Mouse (Mus musculus) mesoderm, embryonic 11.5 days (tissue): ENCODE data around the gene Me1.
A peak's percentile ranks its signal among the peaks of the same experiment; 100 is the strongest.

Experiments used
- DNase-seq: peaks from one replicate; pipeline ENCODE4 v3.0.0-alpha.2; 2012; ENCODE audit warnings: low read depth, low spot score

Me1 gene

GRCm38 (mm10) chr9:86695818-86696261, at the start of gene Me1:
TSS of gene Me1 (minus strand) at chr9:86695953.
- peak; percentile 60 for DNase-seq

DNA sequence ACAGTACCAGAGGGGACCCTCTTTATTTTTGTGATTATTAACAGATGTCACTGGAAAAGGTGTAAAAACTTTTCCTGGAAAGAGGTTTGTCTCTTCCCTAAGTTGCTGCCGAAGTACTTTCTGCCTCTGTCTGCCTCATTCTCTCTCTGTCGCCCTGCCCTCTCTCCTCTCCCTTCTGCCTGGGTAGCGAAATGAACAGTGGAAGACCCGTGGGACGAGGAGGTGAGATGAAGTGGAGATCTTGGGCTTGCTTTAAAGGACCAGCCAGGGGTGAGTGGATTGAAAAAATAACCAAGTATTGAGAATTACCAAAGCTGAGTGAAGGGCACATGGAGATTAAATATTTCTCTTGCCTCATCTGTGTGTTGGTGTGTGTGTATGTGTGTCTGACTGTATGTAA, 48.3 kb upstream of the Me1 start:
- no peak for DNase-seq

GRCm38 (mm10) chr9:86742959-86743911, 47.5 kb upstream of the Me1 start, which contains the start of gene Prss35:
TSS of gene Prss35 (plus strand) at chr9:86743649.
- peak; percentile 53 for DNase-seq

DNA sequence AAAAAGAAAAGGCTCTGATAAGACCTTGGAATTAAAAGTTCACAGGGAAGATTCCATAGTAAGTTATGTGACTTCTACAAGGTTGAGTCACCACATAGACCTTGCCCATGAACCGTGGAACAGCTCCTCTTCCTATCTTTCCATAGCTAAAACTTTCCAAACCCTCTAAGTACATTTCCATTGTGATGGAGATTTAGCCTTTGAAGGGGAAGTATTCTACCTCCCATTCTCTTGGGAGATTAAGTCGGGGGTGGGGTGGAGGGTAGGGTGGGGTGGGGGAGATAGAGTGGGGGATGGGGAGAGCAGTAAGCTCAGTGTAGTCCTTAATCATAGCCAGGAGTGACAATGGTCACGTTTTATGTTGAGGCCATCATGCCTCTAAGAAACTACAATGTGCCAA, 44.2 kb upstream of the Me1 start:
- no peak for DNase-seq

DNA sequence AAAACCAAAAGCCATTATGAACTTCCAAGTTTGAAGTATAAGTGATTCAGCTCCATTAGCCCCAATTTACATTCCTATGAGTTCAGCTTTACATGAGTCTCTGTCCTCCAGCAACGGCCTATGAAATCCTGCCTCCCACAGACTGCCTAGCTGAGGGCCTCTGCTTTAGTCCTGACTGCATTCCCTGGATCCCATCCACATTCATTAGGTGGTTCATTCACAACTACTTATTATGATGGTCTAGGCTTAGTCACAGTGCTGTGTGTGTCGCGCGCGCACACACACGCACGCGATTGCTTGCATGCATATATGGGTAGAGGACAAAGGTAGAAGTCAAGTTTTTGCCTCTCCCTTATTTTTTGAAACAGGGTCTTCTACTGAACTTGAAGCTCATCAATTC, 43.0 kb upstream of the Me1 start:
- no peak for DNase-seq

- no peak for DNase-seq
Observed at GRCm38 (mm10) chr9:86738067-86738466, 42.3 kb upstream of the Me1 start.

DNA sequence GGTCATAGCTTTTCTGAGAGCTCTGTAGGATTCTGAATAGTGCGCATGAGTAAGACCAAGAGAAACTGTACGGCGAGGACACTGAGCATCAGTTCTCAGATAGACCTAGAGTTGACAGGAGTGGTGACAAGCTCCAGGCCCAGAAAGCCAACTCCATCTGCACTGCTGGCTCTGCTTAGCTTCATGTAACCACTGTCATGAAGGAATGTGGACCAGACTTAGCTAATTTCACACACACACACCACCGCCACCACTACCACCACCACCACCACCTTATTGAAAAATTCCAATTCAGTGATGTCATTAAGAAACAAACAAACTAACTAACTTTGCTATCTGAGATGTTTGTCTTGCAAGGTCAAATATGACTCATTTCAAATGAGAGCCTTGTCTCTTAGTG, 41.2 kb upstream of the Me1 start:
- DNase-seq: no peak

DNA sequence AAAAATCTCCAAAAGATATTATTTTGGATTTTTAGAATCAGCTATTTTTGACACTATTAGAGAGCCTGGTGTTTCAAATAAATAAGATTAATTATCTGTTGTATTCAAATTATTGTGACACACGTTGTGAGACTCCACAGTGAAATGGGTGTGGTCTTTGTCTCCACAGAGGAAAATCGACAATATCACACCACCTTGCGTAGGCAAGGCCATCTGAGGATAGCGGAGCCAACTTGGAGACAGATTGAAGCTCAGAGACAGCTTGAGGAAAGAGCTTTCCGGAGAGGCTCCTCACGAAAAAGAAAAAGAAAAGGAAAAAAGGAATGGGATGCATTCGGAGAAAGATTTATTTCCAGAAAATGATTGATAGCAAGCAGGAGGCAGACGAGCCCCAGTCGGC, 39.0 kb upstream of the Me1 start:
- no peak for DNase-seq

GRCm38 (mm10) chr9:86734357-86734756, 38.6 kb upstream of the Me1 start:
- no peak for DNase-seq

DNA sequence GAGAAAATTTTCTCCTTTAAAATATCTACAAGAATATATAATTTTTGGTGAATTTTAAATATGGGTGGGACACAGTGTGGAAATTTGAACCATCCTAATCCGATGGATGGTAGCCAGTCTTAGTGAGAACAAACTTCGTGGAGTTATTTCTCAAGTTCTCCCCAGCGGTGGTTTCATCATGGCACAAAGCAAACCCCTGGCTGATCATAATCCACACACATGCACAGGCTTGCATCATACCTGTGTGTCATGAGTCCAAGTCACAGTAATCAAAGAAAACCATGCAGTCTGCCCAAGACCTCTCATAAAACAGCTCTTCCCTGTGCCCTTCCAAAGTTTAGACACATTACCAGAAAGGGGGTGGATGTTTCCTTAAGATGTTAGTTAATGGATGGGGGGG, 34.1 kb upstream of the Me1 start:
- no peak for DNase-seq

DNA sequence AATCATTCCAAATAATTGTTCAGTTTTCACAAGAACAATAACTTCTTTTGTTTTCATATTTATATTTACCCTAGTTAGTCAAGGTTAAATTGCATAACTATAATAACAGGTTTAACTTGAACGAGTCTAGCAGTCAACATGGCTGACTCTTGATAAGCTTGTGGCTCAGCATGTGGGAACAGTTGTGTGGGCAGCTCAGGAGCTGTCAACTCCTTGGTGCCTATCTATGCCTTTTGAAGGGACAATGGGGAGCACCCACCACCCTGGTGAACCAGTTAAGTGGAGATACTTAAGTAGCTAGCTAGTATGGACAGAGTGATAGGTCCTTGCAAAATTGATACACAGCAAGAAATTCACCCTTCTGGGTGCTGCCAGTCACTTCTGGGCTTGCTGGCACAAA, 33.3 kb upstream of the Me1 start:
- no peak for DNase-seq

DNA sequence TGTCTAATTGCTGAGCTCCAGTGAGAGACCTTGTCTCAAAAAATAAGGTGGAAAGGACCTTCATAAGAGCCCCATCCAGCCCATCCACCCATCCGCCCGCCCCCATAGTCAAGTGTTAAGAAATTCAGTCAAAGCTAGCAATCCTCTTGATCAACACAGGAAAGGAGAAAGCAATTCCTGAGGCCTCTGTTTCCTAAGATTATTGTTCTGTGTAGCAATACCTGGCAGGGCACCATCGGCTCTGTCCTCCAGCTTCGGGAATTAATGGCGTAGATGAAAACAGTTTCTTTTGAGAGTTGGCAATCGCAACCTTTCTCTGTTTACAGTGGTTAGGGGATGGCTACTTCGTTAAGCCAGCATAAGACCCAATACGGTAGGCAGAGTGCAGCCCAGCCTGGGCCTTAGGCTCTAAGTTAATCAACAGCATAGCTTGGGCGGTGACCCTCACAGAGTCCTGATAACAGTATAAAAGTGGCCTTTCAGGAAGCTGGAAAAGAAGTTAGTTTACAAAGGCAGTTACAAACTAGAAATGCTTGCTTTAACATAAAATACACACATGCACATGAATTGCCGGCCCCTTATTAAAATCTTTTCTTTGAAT, 32.6 kb upstream of the Me1 start:
- no peak for DNase-seq

DNA sequence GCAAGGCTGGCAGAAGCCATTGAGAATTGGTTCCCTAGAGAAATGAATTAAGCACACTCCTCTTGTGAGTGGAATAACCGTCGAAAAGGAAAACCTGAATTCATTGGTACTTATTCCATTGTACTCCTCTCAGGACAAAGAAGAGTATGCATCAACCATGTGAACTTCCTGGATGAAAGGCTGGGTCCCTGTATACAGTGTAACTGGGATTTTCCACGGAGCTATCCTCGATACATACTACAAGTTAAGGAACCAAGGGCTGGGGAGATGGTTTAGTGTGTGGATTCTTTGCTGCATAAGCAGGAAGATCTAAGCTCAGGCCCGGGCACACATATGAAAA, 30.6 kb upstream of the Me1 start:
- DNase-seq: no peak

DNA sequence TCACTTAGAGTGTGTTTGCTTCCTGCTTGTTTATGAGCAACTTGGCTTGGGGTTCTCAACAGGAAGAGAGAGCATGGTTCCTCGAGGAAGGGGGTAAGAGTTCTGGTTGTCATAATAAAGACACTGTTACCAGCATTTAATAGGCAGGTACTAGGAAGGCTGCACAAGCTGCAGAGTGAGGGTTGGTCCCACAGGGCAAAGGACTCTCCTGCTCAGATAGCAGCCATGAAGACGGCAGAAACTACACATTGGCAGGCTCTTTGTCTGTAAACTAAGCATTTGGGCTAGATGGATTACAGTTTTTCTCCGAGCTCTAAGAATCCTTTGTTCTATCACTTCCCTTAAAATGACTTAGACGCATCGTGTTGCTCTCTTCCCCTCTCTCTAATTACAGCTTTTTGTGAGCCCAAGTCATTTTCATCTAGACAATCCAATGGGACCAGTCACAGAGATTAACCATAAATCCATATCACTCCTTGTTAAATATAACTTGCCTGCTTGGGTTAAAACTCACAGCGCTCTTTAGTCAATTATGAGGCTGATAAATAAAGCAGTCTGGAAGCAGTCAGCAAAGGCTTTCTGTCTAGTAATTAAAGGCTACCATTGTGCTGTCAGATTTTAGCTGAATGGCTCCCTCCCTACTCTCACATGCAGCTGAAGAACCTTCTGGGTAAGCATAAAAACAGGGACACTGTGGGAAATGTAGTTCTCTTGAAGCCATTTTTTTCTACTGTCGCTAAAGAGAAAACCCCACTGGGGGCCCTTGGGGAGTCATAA, 30.0 kb upstream of the Me1 start:
- no peak for DNase-seq

- DNase-seq: no peak
Observed at GRCm38 (mm10) chr9:86725066-86725465, 29.3 kb upstream of the Me1 start.

GRCm38 (mm10) chr9:86720794-86721193, 25.0 kb upstream of the Me1 start:
- DNase-seq: no peak

GRCm38 (mm10) chr9:86720227-86720626, 24.5 kb upstream of the Me1 start:
- DNase-seq: no peak

GRCm38 (mm10) chr9:86717119-86717518, 21.4 kb upstream of the Me1 start:
- DNase-seq: no peak

- DNase-seq: no peak
Observed at GRCm38 (mm10) chr9:86716540-86716939, 20.8 kb upstream of the Me1 start.

- DNase-seq: no peak
Observed at GRCm38 (mm10) chr9:86714089-86714488, 18.3 kb upstream of the Me1 start.

DNA sequence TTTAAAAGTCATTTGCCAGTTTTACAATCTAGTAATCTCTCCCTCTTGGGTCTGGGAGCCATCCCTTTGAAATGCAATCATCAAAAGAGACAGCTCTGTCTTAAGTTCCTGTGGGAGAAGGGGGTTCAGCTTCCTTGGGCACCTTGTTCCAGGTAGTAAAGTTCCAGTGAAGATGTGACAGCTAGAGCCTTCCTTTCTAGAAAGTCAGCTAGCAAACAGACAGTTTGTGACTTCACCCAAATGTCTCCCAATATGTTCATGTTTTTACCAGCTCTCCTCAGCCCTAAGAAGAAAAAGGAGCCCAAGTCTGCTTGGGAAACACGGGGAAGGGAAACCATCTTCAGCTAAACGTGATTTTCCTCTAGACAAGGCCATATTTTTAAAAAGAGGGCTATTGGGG, 16.9 kb upstream of the Me1 start:
- DNase-seq: no peak

DNA sequence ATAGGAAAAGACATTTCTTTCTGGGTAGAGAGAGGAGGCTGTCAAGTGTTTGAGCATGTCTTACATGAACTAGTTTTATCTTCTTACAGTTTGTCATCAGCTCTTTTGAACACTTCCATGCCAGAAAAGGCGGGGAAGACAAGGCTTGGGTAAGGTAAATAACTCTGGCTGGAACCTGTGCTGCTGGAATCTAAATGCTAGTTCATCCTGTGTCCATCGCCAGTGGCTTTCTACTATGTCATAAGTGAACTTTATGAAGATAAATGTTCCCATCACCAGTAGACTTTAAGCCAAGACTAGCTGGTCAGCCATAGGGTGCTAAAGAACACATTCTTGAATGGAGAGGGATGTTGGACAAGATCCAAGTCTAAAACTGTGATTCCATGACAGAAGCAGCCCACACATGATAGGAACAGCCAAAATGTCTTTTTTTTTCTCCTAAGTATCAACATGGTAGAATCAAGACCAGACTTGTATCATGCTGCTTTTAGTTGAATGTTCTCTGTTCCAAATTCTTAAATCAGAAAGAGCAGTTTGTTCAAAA, 14.4 kb upstream of the Me1 start:
- no peak for DNase-seq
